Mouse (Mus musculus): Measurements from ENCODE around the gene Kcnab2.

- TF ChIP-seq MYOD1 (IDR thresholded peaks at IDR 0.05; ENCODE audit: control insufficient read depth in 1 of 3, insufficient read length in 2 of 3, low read depth in 2 of 3) (no peak), USF1 (IDR thresholded peaks at IDR 0.05; ENCODE audit: low read depth) (no peak), POLR2AphosphoS2 (IDR thresholded peaks at IDR 0.05; ENCODE audit: insufficient read length, low read depth) (no peak), MAX (IDR thresholded peaks at IDR 0.05; ENCODE audit: low read depth) (no peak), POLR2A (IDR thresholded peaks at IDR 0.05; ENCODE audit: insufficient read length, low read depth) (no peak), MYOG (IDR thresholded peaks at IDR 0.05; ENCODE audit: control insufficient read depth in 1 of 3, insufficient read depth in 1 of 3, insufficient read length in 2 of 3, low read depth in 2 of 3) (no peak), REST (IDR thresholded peaks at IDR 0.05; ENCODE audit: insufficient read depth, insufficient read length) (no peak), TCF12 (IDR thresholded peaks at IDR 0.05; ENCODE audit: insufficient read depth, poor library complexity, severe bottlenecking) (no peak), SRF (IDR thresholded peaks at IDR 0.05; ENCODE audit: control insufficient read depth, insufficient read length, low read depth) (no peak), E2F4 (IDR thresholded peaks at IDR 0.05; ENCODE audit: insufficient read depth) (no peak), CEBPB (IDR thresholded peaks at IDR 0.05; ENCODE audit: insufficient read depth, poor library complexity, severe bottlenecking) (no peak), TCF3 (IDR thresholded peaks at IDR 0.05; ENCODE audit: insufficient read length, low read depth) (no peak)
These were observed 65.1 kb downstream of the Kcnab2 start for GRCm38 (mm10) chr4:152412524-152413080.
